Mouse (Mus musculus): ENCODE results near the gene Resp18.

The Resp18 gene

DNA sequence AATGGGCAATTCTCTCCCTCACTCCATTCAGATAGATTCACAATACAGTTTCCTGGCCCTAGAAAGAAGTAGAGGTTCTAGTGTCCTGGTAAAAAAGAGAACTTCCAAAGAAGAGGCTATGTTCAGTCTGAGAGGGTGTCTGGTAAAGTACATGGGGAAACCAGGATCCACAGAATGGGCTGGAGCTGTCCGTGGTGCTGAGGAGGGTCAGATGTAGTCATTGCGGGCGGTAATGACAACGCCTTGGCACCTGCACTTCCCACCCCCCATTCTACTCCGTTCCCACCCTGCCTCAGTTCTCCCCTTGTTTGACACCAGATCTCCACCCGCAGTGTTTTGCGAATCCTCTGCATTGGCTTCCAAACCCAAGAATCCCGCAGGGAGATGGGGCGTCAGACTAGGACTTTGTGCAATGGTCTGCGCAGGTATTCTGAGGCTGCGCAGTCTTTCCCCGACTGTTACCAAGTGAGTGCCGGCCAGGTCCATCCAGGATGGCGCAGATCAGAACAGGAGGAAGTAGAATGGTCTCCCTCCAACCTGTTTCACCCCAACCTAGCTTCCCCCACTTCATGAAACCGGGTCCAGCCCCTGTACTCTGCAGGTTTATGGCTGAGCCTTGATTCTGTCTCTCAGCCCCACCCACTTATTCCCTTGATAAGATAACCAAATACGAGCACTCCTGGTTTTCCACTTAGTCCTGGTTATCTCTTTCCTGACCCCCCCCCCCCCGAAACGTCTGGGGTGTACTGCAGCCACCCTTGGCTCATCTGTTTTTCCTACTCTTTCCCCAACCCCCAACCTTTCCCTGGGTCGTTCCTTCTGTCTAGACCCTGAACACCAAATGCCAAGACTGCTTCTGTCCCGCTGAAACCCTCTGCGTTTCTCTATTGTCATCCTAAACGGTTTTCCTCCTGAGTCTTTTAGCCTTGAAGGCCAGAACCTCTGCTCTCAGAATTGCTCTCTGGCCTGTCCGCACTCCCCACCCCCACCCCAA is 723 bp downstream of the Resp18 start:
- peak; percentile 43 for DNase-seq (ENCODE audit: low spot score)

DNA sequence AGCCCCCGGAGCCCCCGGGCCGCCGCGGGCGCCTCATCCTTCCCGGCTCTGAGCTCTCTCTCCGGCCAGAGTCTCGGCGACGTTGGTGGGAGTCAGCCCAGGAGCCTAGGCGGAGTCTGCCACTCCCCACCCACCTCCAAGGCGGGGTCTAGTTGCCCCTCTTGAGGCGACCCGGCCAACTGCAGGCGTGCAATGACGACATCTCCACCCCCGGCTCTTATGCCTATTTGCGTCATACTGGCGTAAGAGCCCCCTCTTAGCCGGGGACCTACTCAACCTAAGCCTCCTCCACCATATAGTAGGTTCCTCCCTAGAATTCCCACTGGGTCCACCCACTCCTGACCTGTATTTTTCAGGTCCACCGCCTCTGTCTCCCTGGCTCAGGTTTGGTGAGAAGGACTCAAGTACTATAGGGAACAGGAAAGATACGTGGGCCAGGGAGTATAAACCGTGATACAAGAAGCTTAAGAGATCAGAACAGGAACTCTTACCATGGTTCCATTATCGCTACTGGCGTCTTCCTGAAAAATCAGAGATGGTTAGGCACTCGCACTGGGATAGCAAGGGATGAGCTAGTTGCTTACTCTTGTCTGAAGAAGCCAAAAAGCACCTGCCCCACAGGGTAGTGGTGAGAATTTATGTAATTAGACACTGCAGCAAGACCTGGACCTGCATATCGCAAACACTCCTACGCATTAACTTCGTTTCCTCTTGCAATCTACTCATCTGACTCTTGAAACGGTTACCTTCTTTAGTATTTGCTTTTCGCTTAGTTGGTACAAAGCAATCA is 13.9 kb downstream of the Resp18 start, which contains the start of gene Ptprn:
TSS of gene Ptprn (minus strand) at position 412 of the 790 bp plus-strand sequence.
- no peak for DNase-seq (ENCODE audit: low spot score)

DNA sequence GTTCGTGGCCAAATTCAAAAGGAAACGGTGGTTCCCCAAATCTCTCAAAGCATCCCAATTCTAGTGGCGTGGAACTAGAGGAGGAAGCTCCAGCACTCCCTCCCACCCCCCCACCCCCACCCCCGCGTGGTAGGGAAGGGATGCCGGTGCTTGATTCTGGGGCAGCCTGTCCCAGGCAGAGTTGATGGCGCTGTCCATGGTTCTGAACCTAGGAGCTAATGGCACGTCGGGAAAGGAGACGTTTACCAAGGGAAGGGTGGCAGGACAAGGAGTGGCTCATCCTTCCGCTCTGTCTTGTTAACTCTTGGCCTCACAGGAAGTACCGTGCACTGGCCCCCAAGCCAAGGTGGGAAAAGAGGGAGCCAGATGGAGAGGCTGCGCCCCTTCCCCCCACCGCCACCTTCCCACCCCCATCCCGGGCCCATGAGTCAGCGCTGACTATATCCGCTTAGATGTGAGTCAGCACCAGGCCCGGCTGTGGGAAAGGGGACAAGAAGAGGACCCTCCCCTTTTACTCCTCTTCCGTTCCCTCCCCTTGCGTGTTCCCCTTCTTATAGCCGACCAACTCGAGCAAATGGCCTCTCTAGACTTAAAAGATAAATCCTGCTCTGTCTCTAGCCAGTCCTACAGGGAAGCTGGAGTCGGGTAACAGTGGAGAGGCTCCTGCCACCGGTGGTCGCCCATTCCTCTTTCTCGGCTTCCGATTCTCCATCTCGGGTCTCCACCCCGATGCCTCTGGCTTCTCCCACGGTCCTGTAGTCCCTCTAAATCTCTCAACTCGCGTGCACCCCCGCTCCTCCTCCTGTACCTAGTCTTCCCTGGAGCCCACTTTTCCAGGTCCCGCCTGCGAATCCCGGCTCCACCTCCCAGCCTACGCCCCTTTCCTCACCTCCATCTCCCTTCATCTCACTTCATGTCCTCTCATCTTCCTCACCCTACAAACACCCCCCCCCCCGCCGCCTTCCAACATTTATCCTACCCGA is 15.0 kb downstream of the Resp18 start:
- DNase-seq (ENCODE audit: low spot score) = peak; percentile 68

DNA sequence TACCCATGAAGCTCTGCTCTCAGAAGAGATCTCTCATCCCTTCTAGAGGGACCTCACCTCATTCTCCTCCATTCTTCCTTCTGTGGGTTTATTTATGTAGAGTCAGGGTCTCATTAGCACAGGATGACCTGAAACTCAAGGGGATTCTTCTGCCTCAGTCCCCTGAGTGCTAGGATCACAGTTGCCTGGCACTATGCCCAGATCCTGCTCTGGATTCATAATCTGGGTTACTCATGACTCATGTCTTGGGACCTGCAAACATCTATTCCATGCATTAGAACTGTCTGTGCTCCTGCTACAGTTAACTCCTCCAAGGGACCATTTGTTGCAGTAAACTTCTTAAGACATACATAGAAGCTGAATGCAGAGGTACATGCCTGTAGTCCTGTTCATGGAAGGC is 16.9 kb downstream of the Resp18 start:
- no peak for DNase-seq (ENCODE audit: low spot score)

DNA sequence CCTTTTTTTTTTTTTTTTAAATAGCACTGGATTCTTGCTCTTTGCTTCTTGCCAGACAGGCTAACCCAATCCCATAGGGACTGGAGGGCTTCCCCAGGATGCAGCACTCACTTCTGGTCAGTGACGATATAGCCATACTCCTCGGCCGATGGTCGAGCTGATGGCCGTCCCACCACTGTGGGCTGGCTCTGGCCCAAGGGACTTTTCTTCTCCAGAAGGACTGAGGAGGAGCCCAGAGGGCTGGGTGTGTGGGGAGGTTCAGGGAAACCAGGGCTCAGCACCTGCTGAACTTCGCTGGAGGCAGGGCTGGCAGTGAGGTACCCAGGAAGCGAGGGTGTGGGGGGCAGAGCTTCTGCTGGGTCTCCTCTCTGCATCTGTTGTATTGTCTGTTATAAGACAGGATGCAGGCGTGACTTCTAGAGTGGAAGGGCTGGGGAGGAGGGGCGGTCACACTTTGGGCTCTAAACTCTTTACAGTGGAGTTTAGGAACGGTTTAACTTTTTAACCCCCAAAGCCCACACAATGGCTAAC is 22.6 kb downstream of the Resp18 start:
- DNase-seq (ENCODE audit: low spot score) = no peak

DNA sequence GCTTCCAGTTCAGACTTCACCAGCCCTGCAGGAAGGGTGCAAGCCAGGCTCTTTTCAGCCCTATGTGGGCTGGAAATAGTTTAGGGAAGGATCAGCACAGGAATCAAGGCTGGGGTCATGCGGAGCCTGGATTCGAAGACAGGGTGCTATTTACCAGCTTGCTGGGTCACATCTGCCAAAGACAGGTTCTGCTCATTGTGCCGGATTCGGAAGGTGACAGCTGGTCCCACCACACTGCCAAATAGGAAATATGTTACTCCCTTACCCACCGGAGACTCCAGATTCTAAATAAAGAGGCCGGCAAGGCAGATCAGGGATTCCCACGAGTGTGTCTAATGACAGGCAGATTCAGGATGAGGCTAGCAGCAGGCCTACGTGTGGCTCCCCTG is 23.6 kb downstream of the Resp18 start:
- DNase-seq (ENCODE audit: low spot score) = no peak

DNA sequence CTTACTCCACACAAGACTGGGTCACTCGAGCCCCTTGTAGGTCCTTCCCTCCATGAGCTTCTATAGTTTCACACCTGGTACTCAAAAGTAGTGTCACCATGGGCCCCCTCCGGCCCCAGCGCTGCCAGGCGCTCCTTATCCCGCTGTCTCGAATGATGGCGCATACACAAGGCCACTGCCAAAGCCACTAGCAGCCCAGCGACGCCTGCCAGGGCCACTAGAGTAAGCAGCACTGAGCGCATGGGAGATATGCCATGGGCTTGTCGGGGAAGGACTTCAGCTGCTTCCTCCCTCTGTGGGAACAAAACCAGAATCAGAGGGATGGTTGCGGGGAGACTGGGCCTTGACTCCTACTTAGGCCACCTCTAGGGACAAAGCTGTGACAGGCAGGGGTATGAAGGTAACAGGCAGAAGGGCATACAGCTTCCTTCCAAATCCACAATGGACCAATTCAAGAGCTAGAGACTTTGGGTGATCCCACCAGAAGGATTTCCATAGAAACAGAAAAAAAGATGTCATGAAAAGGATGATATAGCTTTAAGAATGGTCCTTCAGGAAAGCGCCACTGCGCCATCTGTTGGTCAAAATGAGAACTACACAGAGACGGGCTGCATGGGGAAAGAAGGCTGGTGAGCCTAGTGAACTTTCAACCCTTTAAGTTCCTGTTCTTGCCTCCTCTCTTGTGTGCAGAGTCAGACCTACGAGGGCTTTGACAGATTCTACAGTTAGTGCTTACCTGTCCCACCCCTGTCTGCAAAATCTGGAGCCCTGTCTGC is 24.2 kb downstream of the Resp18 start:
- DNase-seq (ENCODE audit: low spot score) = peak; percentile 78

DNA sequence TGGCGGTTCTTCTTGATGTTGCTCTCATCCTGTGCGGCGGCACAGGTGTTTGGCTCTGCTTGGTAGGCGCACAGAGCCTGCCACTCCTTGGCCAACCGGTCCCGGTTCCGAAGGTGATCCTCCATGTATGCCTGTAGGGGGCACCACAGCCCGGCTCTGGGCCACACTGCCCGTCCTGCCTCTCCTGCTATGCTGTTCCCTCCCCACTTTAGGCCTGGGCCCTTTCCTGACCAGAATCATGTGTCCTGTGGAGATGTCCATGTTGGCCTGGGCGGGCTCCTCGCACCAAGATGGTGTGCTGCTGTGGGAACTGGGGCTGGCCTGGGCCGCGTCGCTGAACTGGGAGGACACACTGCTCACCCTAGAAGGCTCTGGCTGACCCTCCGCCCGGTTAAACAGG is 25.2 kb downstream of the Resp18 start:
- DNase-seq (ENCODE audit: low spot score) = no peak

DNA sequence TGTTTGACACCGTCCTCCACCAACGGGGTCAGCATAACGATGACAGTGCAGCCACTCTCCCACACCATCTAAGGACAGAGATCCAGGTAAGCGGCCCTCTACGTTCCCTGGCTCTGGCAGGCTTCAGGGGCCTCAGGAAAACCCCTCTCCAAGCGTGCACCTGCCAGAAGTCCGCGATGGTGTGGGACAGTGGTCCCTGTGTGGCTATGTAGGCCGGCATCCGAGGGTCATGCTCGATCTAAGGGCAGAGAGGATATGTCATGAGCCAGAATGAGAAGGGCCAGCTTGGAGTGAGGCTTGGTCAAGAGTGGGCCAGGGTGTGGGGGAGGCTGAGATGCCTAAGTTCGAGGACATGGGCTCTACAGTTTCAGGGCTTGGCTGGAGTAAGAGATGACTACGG is 25.9 kb downstream of the Resp18 start:
- no peak for DNase-seq (ENCODE audit: low spot score)

DNA sequence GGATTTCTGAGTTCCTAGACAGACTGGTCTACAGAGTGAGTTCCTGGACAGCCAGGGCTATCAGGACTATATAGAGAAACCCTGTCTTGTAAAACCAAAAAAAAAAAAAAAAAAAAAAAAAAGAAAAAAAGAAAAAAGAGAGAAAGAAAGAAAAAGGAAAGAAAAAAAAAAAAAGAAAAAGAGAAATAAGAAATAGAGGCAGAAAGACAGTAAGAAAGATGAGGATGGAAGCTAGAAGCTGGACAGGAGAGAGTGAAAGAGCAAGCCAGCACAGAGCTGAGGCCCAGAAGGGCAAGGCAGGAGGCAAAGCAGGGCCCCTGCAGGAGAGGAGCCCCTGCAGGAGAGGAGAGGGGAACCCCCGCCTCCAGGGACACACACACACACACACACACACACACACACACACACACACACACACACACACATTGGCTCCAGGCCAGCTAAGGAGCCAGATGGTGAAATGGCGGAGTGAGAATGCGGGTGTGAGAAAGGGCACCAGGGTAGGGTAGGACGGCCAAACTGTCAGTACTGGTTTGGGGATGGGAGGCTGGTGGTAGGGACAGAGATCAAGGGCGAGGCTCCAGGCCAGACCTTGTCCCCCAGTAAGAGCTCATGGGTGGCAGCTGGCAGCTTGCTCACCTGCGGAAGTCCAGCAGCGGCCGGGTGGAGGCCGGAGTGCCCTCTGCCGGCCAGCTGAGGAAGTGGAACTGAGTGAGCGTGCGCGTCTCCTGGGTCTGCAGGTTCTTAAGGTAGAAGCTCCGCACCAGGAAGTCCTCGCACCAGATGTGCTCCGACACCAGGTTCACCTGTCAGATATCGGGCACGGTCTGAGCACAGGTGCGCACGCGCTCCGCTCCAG is 26.9 kb downstream of the Resp18 start:
- DNase-seq (ENCODE audit: low spot score) = peak; percentile 75

DNA sequence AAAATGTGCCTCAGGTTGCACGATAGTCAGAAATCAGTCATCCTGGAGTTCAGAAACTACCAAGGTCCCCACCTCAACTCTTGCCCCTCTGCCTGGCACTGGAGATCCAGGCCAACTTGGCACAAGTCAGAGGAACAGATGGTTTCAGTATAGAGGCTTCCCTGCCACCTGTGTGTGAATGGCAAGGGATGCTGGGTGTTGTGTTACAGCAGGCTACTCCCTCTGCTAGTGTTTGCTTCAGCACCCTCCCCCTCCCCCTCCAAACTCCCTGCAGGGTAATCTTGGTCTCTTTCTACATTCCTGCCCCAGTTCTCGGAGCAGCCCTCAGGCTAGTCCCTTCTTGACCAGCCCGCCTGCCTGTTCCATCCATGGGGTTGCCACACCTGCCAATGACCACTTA is 27.7 kb downstream of the Resp18 start:
- DNase-seq (ENCODE audit: low spot score) = no peak

DNA sequence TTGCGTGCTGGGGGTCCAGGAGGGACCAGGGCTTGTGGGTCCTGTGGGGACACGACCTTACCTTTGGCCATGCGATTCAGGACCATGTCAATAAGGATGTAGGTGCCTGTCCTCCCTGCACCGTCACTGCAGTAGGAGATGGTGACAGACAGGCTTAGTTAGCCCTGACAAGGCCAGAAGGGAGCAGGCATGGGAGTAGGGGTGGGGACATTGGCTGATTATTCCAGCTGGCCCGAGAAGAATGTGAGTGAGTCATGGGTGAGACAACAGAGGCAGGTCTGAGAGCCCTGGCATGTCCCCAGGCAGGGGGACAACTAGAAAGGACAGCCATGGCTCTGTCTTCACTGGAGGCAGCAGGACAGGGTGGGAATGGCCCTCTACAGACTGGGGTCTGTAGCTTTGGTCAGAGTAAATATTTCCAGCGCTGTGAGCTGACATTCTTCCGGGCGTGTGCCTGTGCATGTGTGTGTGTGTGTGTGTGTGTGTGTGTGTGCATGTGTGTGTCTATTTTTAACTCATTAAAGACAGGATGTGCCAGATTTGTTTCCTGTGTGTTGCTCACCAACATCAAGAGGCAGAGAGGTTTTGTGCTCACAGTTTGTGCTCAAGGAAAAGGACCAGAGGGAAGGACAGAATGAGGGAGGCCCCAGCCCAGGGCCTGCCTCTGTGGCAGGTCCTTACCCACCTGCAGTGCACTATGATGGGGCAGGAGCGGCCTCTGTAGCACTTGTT is 30.0 kb downstream of the Resp18 start:
- no peak for DNase-seq (ENCODE audit: low spot score)

DNA sequence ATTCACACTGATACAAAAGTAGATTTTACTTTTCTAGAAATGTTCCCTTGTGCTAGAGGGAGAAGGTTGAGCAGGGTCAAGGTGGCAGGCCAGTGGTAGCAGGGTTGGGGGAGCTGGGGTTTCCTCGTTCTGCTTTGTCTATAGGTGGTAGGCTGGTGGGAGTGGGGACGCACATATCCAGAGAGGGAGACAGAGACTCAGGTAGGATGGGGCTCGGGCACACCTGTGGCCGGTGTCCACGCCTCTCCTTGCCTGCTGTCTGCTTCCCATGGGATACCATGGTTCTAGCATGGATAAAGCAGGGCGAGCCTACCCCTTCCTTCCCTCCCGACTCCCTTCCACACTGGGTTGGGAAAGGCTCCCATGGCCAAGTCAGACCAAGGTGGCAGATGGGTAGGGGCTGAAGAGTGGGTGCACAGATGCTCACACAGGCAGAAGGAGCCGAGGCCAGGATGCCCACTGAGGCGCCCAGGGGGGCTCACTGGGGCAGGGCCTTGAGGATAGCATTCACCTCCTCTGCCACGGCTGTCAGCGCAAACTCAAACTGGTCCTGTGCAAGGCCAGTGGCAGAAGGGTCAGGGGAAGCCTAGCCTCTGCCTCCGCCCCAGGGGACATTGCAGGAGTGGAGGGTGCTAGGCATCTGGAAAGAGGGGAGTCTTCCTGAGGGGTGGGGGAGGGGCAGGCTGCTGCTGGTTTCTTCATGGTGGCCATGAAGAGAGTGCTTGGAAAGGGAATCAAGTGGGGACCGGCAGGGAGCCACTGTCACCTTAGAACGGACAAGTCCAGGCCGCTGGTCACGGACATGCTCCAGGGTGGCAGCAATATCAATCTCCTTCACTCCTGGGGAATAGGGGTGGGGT is 30.9 kb downstream of the Resp18 start:
- DNase-seq (ENCODE audit: low spot score) = no peak

DNA sequence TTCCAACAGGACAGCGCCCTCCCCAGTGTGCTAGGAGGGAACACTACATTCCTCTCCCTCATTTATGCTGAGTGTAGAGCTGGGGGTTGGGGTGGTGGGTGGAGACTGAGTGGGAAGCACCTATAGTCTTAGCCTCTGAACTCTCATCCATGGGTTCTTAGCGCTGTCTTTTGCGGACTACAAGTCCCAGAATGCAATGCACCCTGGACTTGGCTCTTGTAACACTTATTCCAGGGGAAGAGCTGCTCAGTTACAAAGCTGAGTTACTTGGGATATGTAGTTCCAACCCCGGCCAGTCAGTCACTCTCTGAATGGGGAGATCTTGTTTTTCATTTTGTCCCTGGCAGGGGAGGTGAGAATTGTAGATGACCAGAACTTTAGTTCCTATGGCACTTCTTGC is 33.4 kb downstream of the Resp18 start:
- peak; percentile 50 for DNase-seq (ENCODE audit: low spot score)

DNA sequence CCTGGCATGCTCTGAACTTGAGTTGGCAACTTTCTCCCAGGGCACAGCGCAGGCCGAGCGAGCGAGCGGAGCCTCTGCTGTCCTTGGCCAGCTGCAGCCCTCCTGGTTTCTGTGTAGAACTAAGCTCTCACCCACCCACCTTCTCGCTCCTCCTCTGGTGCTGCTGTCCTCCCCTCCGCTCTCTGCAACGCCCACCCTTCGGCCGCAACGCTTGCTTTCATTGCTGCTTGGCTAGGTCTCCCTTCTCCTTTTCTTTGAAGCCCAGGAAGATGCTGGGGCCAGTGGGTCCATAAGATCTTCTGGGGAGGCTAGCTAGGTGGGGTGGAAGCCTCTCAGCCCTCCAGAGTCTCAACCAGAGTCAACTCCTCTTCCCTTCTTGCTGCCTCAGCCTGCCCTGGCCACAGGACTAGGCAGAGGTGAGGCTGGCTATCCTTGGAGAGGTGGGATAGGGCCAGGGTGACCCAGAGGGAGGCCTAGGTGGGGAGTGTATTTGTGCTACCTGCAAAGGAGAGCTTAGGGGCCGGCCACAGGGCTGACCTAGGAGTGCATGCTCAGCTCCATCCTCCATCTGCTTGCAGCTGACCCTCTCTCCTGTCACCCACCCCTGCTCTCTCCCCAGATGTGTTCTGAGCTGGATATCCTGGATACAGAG is 33.9 kb downstream of the Resp18 start:
- no peak for DNase-seq (ENCODE audit: low spot score)

DNA sequence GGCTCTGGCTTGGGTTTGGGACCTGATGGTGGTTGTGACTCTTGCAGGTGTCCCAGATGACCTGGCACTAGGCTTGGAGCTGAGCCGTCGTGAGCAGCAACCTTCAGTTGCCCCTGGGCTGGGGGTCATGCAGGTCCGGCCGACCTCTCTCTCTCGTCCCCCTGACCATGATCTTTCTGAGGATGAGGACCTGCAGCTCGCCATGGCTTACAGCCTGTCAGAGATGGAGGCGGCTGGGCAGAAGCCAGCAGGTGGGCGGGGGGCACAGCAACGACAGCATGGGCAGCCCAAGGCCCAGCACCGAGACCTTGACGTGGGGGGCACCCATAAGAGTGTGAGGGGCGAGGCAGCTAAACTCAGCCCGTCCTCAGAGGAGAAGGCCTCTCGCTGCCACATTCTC is 34.8 kb downstream of the Resp18 start:
- DNase-seq (ENCODE audit: low spot score) = no peak

DNA sequence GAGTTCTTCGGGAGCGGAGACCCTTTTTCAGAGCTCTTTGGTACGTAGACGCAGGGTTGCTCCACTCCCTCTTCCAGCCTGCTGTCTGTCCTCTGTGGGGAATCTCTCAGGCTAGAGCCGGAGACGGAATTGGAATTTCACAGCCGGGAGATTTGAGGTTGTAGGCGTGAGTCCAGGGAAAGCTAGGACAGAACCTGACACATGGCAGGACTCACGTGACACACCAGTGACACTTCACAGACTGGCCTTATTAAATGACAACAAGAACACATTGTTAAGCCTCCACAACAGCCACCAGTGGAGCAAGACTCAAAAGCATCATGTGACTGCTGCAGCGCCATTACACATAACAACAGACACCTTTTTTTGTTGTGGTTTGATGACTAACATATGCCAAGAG is 38.6 kb downstream of the Resp18 start:
- no peak for DNase-seq (ENCODE audit: low spot score)
